Mouse (Mus musculus) kidney, adult 9 months (tissue): ENCODE measurements around the gene P2rx2.

ENCODE experiments used
- DNase-seq: peaks from one replicate; pipeline ENCODE4 v3.0.0; 2022

The P2rx2 gene

GRCm38 (mm10) chr5:110313127-110313526 is 29.9 kb downstream of the P2rx2 start:
- no peak for DNase-seq

DNA sequence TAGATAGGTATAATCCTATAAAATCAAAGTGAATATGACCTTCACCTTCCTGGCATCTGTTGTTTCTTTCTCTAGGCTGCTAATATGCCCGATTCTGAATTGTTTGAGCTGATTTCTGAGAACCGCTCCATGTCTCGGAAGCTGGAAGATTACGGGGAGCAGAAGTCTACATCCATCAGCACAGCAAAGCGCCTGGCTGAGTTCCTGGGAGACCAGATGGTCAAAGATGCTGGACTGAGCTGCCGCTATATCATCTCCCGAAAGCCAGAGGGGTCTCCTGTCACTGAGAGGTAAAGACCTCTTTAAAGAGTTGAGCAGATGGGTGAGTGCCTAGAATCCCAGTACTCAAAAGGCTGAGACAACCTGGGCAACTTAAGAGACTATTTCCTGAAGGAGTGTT is 34.2 kb downstream of the P2rx2 start:
- DNase-seq, result no peak

GRCm38 (mm10) chr5:110300591-110300990 is 42.4 kb downstream of the P2rx2 start:
- no peak for DNase-seq

GRCm38 (mm10) chr5:110296637-110297036 is 46.4 kb downstream of the P2rx2 start:
- no peak for DNase-seq

- no peak for DNase-seq
Measured at GRCm38 (mm10) chr5:110291649-110292048, 51.4 kb downstream of the P2rx2 start.
